Mouse (Mus musculus) gastrocnemius, postnatal 4 days (tissue): ENCODE data around the gene Anp32e. TPM values are rescaled to one million over a fixed set of nuclear protein-coding genes. Genes with fewer than 3 reads are reported as not detected.
"Not testable (repeated sequence)": the region's sequence is repeated elsewhere in the genome, so short reads cannot be mapped to it uniquely, and the experiment has no call there.

Source experiments
- DNase-seq, 2 experiments: peaks; one replicate each; pipeline ENCODE4 v3.0.0; 2021 to 2022; ENCODE audit warnings: low spot score in 2 of 2, mixed read lengths in 2 of 2
- total RNA-seq, 2 experiments: library from RNA; stranded (reverse); gene quantifications; 2 replicates each; pipeline ENCODE4 v1.2.3; 2021

Anp32e gene
- total RNA-seq, 2 experiments from 2014 or later = 125 to 126 TPM

- no peak for DNase-seq
These were observed 26.4 kb upstream of the Anp32e start for GRCm38 (mm10) chr3:95902643-95903042.

GRCm38 (mm10) chr3:95903753-95904502 is 25.1 kb upstream of the Anp32e start:
- DNase-seq = no peak

GRCm38 (mm10) chr3:95904568-95904967 is 24.5 kb upstream of the Anp32e start, which contains the start of gene Car14:
Car14 (minus strand) TSS chr3:95904691.
- DNase-seq = no peak

- no peak for DNase-seq
These were observed 23.7 kb upstream of the Anp32e start for GRCm38 (mm10) chr3:95905146-95905939.

- peak in 1 of 2 experiments; percentile 53 for DNase-seq
These were observed 23.0 kb upstream of the Anp32e start for GRCm38 (mm10) chr3:95905940-95906492.

- peak in 1 of 2 experiments; percentile 41 for DNase-seq
These were observed 22.2 kb upstream of the Anp32e start for GRCm38 (mm10) chr3:95906860-95907259.

- no peak for DNase-seq
These were observed 21.4 kb upstream of the Anp32e start for GRCm38 (mm10) chr3:95907613-95908012.

- no peak for DNase-seq
These were observed 14.3 kb upstream of the Anp32e start for GRCm38 (mm10) chr3:95914706-95915105.

GRCm38 (mm10) chr3:95916760-95917159 is 12.3 kb upstream of the Anp32e start:
- no peak for DNase-seq

- not testable (repeated sequence) for DNase-seq
These were observed 8.5 kb upstream of the Anp32e start for GRCm38 (mm10) chr3:95920532-95920931.

GRCm38 (mm10) chr3:95923429-95923828 is 5.6 kb upstream of the Anp32e start:
- not testable (repeated sequence) for DNase-seq

- no peak for DNase-seq
These were observed 4.9 kb upstream of the Anp32e start for GRCm38 (mm10) chr3:95924185-95924584.

- no peak for DNase-seq
These were observed 4.0 kb upstream of the Anp32e start for GRCm38 (mm10) chr3:95925087-95925486.

GRCm38 (mm10) chr3:95928261-95928657 is 787 bp upstream of the Anp32e start:
- DNase-seq = no peak

- peak; percentile 38 to 64 for DNase-seq
These were observed 780 bp downstream of the Anp32e start for GRCm38 (mm10) chr3:95929581-95930470.

- DNase-seq = no peak
These were observed 1.4 kb downstream of the Anp32e start for GRCm38 (mm10) chr3:95930471-95930789.

GRCm38 (mm10) chr3:95931471-95931870 is 2.4 kb downstream of the Anp32e start:
- DNase-seq = no peak

GRCm38 (mm10) chr3:95932157-95932556 is 3.1 kb downstream of the Anp32e start:
- DNase-seq = no peak

- DNase-seq = no peak
These were observed 3.5 kb downstream of the Anp32e start for GRCm38 (mm10) chr3:95932566-95932965.

- DNase-seq = no peak
These were observed 4.2 kb downstream of the Anp32e start for GRCm38 (mm10) chr3:95933111-95933750.

- DNase-seq = no peak
These were observed 5.4 kb downstream of the Anp32e start for GRCm38 (mm10) chr3:95934448-95934847.
